Mouse (Mus musculus) testis, adult 10 weeks (tissue): ENCODE results near the gene Orc4. TPM values are rescaled to one million over a fixed set of nuclear protein-coding genes. Genes with fewer than 3 reads are reported as not detected.

Source experiments
- polyA plus RNA-seq: library from polyadenylated mRNA; stranded (reverse); fragments of 350-450 nt; fragmentation: Illumina TruSeq; extraction: RNeasy Lipid Tissue Mini Kit (QIAGEN cat#74804); gene quantifications from one replicate; pipeline ENCODE4 v1.2.3, GENCODE M21; 2014; ENCODE audit warnings: low read depth, low replicate concordance

Orc4 gene
- 112 TPM for polyA plus RNA-seq

DNA sequence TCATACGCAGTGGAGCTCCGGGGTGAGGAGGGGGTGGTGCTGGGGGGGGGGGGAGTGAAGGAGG is at the start of gene Orc4:
Orc4 (minus strand) TSS at position 26 of the 64 bp plus-strand sequence.

GRCm38 (mm10) chr2:48948841-48949584 is 1.1 kb downstream of the Orc4 start, which contains the start of gene Mbd5:
Gene Mbd5 (plus strand): TSS chr2:48949508.

Other genes starting within 250 kb of the Orc4 start
- gene Acvr2a, start 136.2 kb downstream of the Orc4 start, polyA plus RNA-seq, result 26.6 TPM
- gene Mbd5, start 769 bp downstream of the Orc4 start, polyA plus RNA-seq, result 50.5 TPM